Mouse (Mus musculus): ENCODE data around the gene Pcgf1.

Gene Pcgf1

GRCm38 (mm10) chr6:83101688-83102556 lies 24.3 kb downstream of the Pcgf1 start:
- peak; percentile 77 for DNase-seq (ENCODE audit: extremely low spot score)

GRCm38 (mm10) chr6:83103130-83103650 lies 25.5 kb downstream of the Pcgf1 start:
- no peak for DNase-seq (ENCODE audit: extremely low spot score)

- DNase-seq (ENCODE audit: extremely low spot score): no peak
Observed at GRCm38 (mm10) chr6:83104158-83104557, 26.5 kb downstream of the Pcgf1 start.

- peak; percentile 78 for DNase-seq (ENCODE audit: extremely low spot score)
Observed at GRCm38 (mm10) chr6:83107566-83108400, 30.1 kb downstream of the Pcgf1 start.

- peak; percentile 86 for DNase-seq (ENCODE audit: extremely low spot score)
Observed at GRCm38 (mm10) chr6:83108762-83109668, 31.3 kb downstream of the Pcgf1 start, which contains the start of gene Mrpl53. Mrpl53 (plus strand) TSS chr6:83109040.

GRCm38 (mm10) chr6:83111510-83112136 lies 34.0 kb downstream of the Pcgf1 start:
- no peak for DNase-seq (ENCODE audit: extremely low spot score)

GRCm38 (mm10) chr6:83115011-83115671 lies 37.5 kb downstream of the Pcgf1 start, which contains the start of gene Mogs:
Mogs (plus strand) TSS chr6:83115496.
- peak; percentile 93 for DNase-seq (ENCODE audit: extremely low spot score)

- no peak for DNase-seq (ENCODE audit: extremely low spot score)
Observed at GRCm38 (mm10) chr6:83115682-83116372, 38.2 kb downstream of the Pcgf1 start.

GRCm38 (mm10) chr6:83116373-83117164 lies 38.9 kb downstream of the Pcgf1 start:
- no peak for DNase-seq (ENCODE audit: extremely low spot score)

GRCm38 (mm10) chr6:83117165-83117438 lies 39.4 kb downstream of the Pcgf1 start:
- no peak for DNase-seq (ENCODE audit: extremely low spot score)

- DNase-seq (ENCODE audit: extremely low spot score): no peak
Observed at GRCm38 (mm10) chr6:83117616-83118015, 39.9 kb downstream of the Pcgf1 start.

GRCm38 (mm10) chr6:83118369-83118768 lies 40.7 kb downstream of the Pcgf1 start:
- no peak for DNase-seq (ENCODE audit: extremely low spot score)

- no peak for DNase-seq (ENCODE audit: extremely low spot score)
Observed at GRCm38 (mm10) chr6:83118825-83119733, 41.4 kb downstream of the Pcgf1 start.

- no peak for DNase-seq (ENCODE audit: extremely low spot score)
Observed at GRCm38 (mm10) chr6:83119734-83120051, 42.0 kb downstream of the Pcgf1 start.

- peak; percentile 96 for DNase-seq (ENCODE audit: extremely low spot score)
Observed at GRCm38 (mm10) chr6:83120930-83121862, 43.5 kb downstream of the Pcgf1 start, which contains the start of gene Wbp1. Wbp1 (minus strand) TSS chr6:83121559.

- DNase-seq (ENCODE audit: extremely low spot score): no peak
Observed at GRCm38 (mm10) chr6:83121863-83122710, 44.4 kb downstream of the Pcgf1 start.
